Mouse (Mus musculus): ENCODE results near the gene Afp.

The Afp gene

GRCm38 (mm10) chr5:90507411-90507949 is 16.9 kb downstream of the Afp start:
- no peak for DNase-seq

- no peak for DNase-seq
Measured at GRCm38 (mm10) chr5:90509828-90510592, 19.5 kb downstream of the Afp start.

- DNase-seq = no peak
Measured at GRCm38 (mm10) chr5:90512288-90512955, 21.9 kb downstream of the Afp start.

GRCm38 (mm10) chr5:90515561-90515960 is 25.0 kb downstream of the Afp start:
- DNase-seq = no peak

GRCm38 (mm10) chr5:90518356-90519100 is 28.0 kb downstream of the Afp start, which contains the start of gene Afm:
Gene Afm (plus strand): TSS chr5:90518932.
- DNase-seq = no peak

- no peak for DNase-seq
Measured at GRCm38 (mm10) chr5:90551191-90551590, 60.7 kb downstream of the Afp start.

- no peak for DNase-seq
Measured at GRCm38 (mm10) chr5:90556052-90556451, 65.5 kb downstream of the Afp start.
